Mouse (Mus musculus) kidney, adult 2 months (tissue): Measurements from ENCODE around the gene Aifm3. TPM values are rescaled to one million over a fixed set of nuclear protein-coding genes. Genes with fewer than 3 reads are reported as not detected.
"Not testable (repeated sequence)": the region's sequence is repeated elsewhere in the genome, so short reads cannot be mapped to it uniquely, and the experiment has no call there.

ENCODE experiments used
- DNase-seq: peaks from one replicate; pipeline ENCODE4 v3.0.0; 2021
- H3K27ac ChIP-seq: fragments of 200-500 bp; 2 replicates; pipeline ENCODE4 v1.5.1; 2012; ENCODE audit warnings: low read depth, low read length, control low read depth, inconsistent platforms; ENCODE audit not compliant: insufficient read depth
- H3K27me3 ChIP-seq: fragments of 200-500 bp; replicated peaks from 2 replicates; pipeline ENCODE4 v1.6.1; 2012; ENCODE audit warnings: mild to moderate bottlenecking, moderate library complexity, low read length, inconsistent platforms; ENCODE audit not compliant: control insufficient read depth, insufficient read depth
- H3K36me3 ChIP-seq: fragments of 200-500 bp; 2 replicates; pipeline ENCODE4 v1.6.1; 2012; ENCODE audit warnings: mild to moderate bottlenecking, moderate library complexity, low read length, inconsistent platforms; ENCODE audit not compliant: control insufficient read depth, insufficient read depth
- H3K4me1 ChIP-seq: fragments of 200-500 bp; 2 replicates; pipeline ENCODE4 v1.6.1; 2011; ENCODE audit warnings: low read length; ENCODE audit not compliant: control insufficient read depth, insufficient read depth
- H3K4me3 ChIP-seq: fragments of 200-500 bp; 2 replicates; pipeline ENCODE4 v1.5.1; 2011; ENCODE audit warnings: mild to moderate bottlenecking, low read depth, low read length, control low read depth; ENCODE audit not compliant: insufficient read depth
- CTCF ChIP-seq: fragments of 200-500 bp; conservative IDR thresholded peaks from 2 replicates; pipeline ENCODE4 v1.5.1; 2011; ENCODE audit warnings: low read depth, mild to moderate bottlenecking, control low read depth, low read length, moderate library complexity, mixed read lengths; ENCODE audit not compliant: insufficient read depth, insufficient read length
- POLR2A ChIP-seq: fragments of 200-500 bp; IDR thresholded peaks from one replicate; pipeline ENCODE4 v1.6.1; 2011; ENCODE audit warnings: low read depth, low read length, control low read depth
- WGBS: fragments of 180-500 bp; shearing (Covaris S2); methylation state at CpG from one replicate; pipeline ENCODE4 v1.1.7; 2018; 5-methylcytosine and 5-hydroxymethylcytosine counted together
- polyA plus RNA-seq: library from polyadenylated mRNA; depleted of rRNA; stranded (reverse); fragments of >200 nt; gene quantifications from 2 replicates; pipeline ENCODE4 v1.2.3, GENCODE M21; 2012

The Aifm3 gene
- polyA plus RNA-seq, 1 experiment, result 11.7 TPM

- 74% methylated on average over 4 of the region's 4 CpGs for WGBS
- Histone ChIP-seq H3K27me3 (no peaks in the 10 kb centered on the region), H3K27ac (no peak overlapping the region), H3K4me1 (0 out of 2 replicates have a peak, but pooled peaks cover 3% of the 10 kb centered on the region), H3K36me3 (no peaks in the 10 kb centered on the region), H3K4me3 (no peak overlapping the region)
- TF ChIP-seq CTCF, result no peak
- TF ChIP-seq POLR2A, result no peak
- no peak for DNase-seq
These were observed 13.3 kb downstream of the Aifm3 start for GRCm38 (mm10) chr16:17502681-17503080.

- WGBS, result 70% methylated on average over 5 of the region's 5 CpGs
- Histone ChIP-seq H3K36me3 (no peaks in the 10 kb centered on the region), H3K4me1 (peaks cover 21% of the 10 kb centered on the region; the same call in 1 of the 2 replicates), H3K27ac (no peak overlapping the region), H3K27me3 (no peaks in the 10 kb centered on the region), H3K4me3 (no peak overlapping the region)
- peak; percentile 18 for TF ChIP-seq POLR2A
- no peak for TF ChIP-seq CTCF
- DNase-seq, result peak; percentile 82
These were observed 17.7 kb downstream of the Aifm3 start for GRCm38 (mm10) chr16:17507018-17507552.

GRCm38 (mm10) chr16:17508031-17508430, 18.6 kb downstream of the Aifm3 start:
- not testable (repeated sequence) for DNase-seq, H3K27me3 ChIP-seq, H3K36me3 ChIP-seq
- 12% methylated on average over 3 of the region's 3 CpGs for WGBS
- Histone ChIP-seq H3K27ac (peak overlapping the region; percentile 93; the same call in 1 of the 2 replicates), H3K4me1 (peaks cover 21% of the 10 kb centered on the region; the same call in 1 of the 2 replicates), H3K4me3 (peak overlapping the region; percentile 76)

- H3K4me3 ChIP-seq, result peak within 1 kb of the TSS; percentile 76
- H3K27ac ChIP-seq, result peak within 1 kb of the TSS; percentile 93
- no peaks in the 10 kb centered on the region for H3K27me3 ChIP-seq
- peak; percentile 95 for DNase-seq
- TF ChIP-seq CTCF (0 out of 2 replicates have a peak, but pooled peaks have one; percentile 2), POLR2A (peak; percentile 27)
- peaks cover 23% of the 10 kb centered on the region; the same call in 1 of the 2 replicates for H3K4me1 ChIP-seq
- H3K36me3 ChIP-seq, result no peaks in the 10 kb centered on the region
- WGBS, result under 1% methylated on average over 50 of the region's 50 CpGs
These were observed 19.3 kb downstream of the Aifm3 start, which contains the start of gene Lztr1 for GRCm38 (mm10) chr16:17508546-17509239. Lztr1 (plus strand) TSS chr16:17508688.

- H3K36me3 ChIP-seq, result no peaks in the 10 kb centered on the region
- peaks cover 23% of the 10 kb centered on the region; the same call in 1 of the 2 replicates for H3K4me1 ChIP-seq
- 4% methylated on average over 9 of the region's 9 CpGs for WGBS
- no peak for DNase-seq
- H3K4me3 ChIP-seq, result peak overlapping the region; percentile 76
- peak overlapping the region; percentile 93 for H3K27ac ChIP-seq
- no peak for TF ChIP-seq CTCF
- no peaks in the 10 kb centered on the region for H3K27me3 ChIP-seq
These were observed 19.8 kb downstream of the Aifm3 start for GRCm38 (mm10) chr16:17509240-17509597.

GRCm38 (mm10) chr16:17510143-17510542, 20.7 kb downstream of the Aifm3 start:
- no peaks in the 10 kb centered on the region for H3K27me3 ChIP-seq
- DNase-seq, result no peak
- H3K27ac ChIP-seq, result peak overlapping the region; percentile 93
- 70% methylated on average over 2 of the region's 2 CpGs for WGBS
- H3K4me1 ChIP-seq, result peaks cover 23% of the 10 kb centered on the region; the same call in 1 of the 2 replicates
- no peak overlapping the region for H3K4me3 ChIP-seq
- TF ChIP-seq CTCF (no peak), POLR2A (no peak)
- no peaks in the 10 kb centered on the region for H3K36me3 ChIP-seq

- H3K27ac ChIP-seq, result peak overlapping the region; percentile 93
- WGBS, result 21% methylated on average over 2 of the region's 2 CpGs
- no peak overlapping the region for H3K4me3 ChIP-seq
- H3K4me1 ChIP-seq, result peaks cover 23% of the 10 kb centered on the region; the same call in 1 of the 2 replicates
- H3K27me3 ChIP-seq, result no peaks in the 10 kb centered on the region
- peak; percentile 84 for DNase-seq
- H3K36me3 ChIP-seq, result no peaks in the 10 kb centered on the region
- TF ChIP-seq POLR2A, result no peak
- TF ChIP-seq CTCF, result no peak
These were observed 21.3 kb downstream of the Aifm3 start for GRCm38 (mm10) chr16:17510686-17511085.
